Mouse (Mus musculus) thymus, adult 2 months (tissue): ENCODE results near the gene Ric1.

Source experiments
- CTCF ChIP-seq: fragments of 200-500 bp; IDR thresholded peaks from 2 replicates; pipeline ENCODE4 v1.5.1; 2012; ENCODE audit warnings: mild to moderate bottlenecking, control low read depth, low read length, moderate library complexity, borderline replicate concordance; ENCODE audit not compliant: control insufficient read depth, poor library complexity, insufficient read depth; ENCODE audit errors: extremely low read depth
- POLR2A ChIP-seq: fragments of 200-500 bp; IDR thresholded peaks from 2 replicates; pipeline ENCODE4 v1.6.1; 2012; ENCODE audit warnings: mild to moderate bottlenecking, low read length, control low read depth, moderate library complexity; ENCODE audit not compliant: control insufficient read depth, poor library complexity, insufficient read depth; ENCODE audit errors: extremely low read depth

GRCm38 (mm10) chr19:29496786-29497557 is 25.1 kb upstream of the Ric1 start:
- TF ChIP-seq CTCF, result no peak
- TF ChIP-seq POLR2A, result no peak
